Mouse (Mus musculus) hindbrain, embryonic 10.5 days (tissue): ENCODE results near the gene Fmnl2. TPM values are rescaled to one million over a fixed set of nuclear protein-coding genes. Genes with fewer than 3 reads are reported as not detected.

Experiments
- DNase-seq: peaks from one replicate; pipeline ENCODE4 v3.0.0-alpha.2; 2017; ENCODE audit warnings: low spot score
- H3K27ac ChIP-seq: fragments of 300-500 bp; sonication (generic); 2 replicates; pipeline ENCODE4 v1.5.1; 2016; ENCODE audit warnings: mild to moderate bottlenecking, moderate library complexity
- H3K27me3 ChIP-seq: fragments of 300-500 bp; sonication (generic); 2 replicates; pipeline ENCODE4 v1.6.1; 2016; ENCODE audit warnings: mild to moderate bottlenecking; ENCODE audit not compliant: poor library complexity, insufficient read depth, severe bottlenecking
- H3K36me3 ChIP-seq: fragments of 300-500 bp; sonication (generic); 2 replicates; pipeline ENCODE4 v1.6.1; 2016; ENCODE audit warnings: mild to moderate bottlenecking, moderate library complexity
- H3K4me1 ChIP-seq: fragments of 300-500 bp; sonication (generic); replicated peaks from 2 replicates; pipeline ENCODE4 v1.6.1; 2016; ENCODE audit warnings: mild to moderate bottlenecking
- H3K4me3 ChIP-seq: fragments of 300-500 bp; sonication (generic); 2 replicates; pipeline ENCODE4 v1.5.1; 2016; ENCODE audit warnings: mild to moderate bottlenecking, moderate library complexity
- H3K9me3 ChIP-seq: fragments of 300-500 bp; sonication (generic); 2 replicates; pipeline ENCODE4 v1.6.1; 2016; ENCODE audit warnings: mild to moderate bottlenecking, moderate library complexity
- WGBS: fragments of 180-500 bp; shearing (Covaris S2); methylation state at CpG from one replicate; pipeline ENCODE4 v1.1.7; 2016; 5-methylcytosine and 5-hydroxymethylcytosine counted together
- polyA plus RNA-seq: library from polyadenylated mRNA; unstranded; fragments of >200 nt; fragmentation: Nextera tagmentation; extraction: Ambion mirVana; gene quantifications from 2 replicates; pipeline ENCODE4 v1.2.1, GENCODE M21; 2016

The Fmnl2 gene
- polyA plus RNA-seq, 1 experiment from 2014 or later, result 5.7 TPM

DNA sequence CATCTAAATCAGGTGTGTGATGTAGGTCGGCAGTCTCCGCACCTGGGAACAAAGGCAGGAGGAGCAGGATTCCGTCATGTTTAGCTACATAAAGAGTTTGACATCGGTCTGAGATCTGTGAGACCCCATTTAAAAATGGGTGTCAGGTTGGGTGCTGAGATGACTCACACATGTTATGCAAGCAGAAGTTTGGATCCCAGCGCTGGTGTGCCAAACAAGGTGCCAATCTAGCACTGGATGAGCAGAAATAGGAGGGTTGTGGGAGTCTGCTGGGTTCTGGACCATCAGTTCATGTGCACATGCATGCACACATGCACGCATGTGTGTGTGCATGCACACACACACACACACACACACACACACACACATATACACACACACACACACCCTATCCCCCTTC is 129.4 kb downstream of the Fmnl2 start:
- Histone ChIP-seq H3K27ac (no peak overlapping the region), H3K27me3 (no peaks in the 10 kb centered on the region), H3K4me1 (peaks cover 22% of the 10 kb centered on the region), H3K9me3 (no peaks in the 10 kb centered on the region), H3K4me3 (no peak overlapping the region), H3K36me3 (no peaks in the 10 kb centered on the region)
- no peak for DNase-seq
- 94% methylated on average over 6 of the region's 6 CpGs for WGBS

DNA sequence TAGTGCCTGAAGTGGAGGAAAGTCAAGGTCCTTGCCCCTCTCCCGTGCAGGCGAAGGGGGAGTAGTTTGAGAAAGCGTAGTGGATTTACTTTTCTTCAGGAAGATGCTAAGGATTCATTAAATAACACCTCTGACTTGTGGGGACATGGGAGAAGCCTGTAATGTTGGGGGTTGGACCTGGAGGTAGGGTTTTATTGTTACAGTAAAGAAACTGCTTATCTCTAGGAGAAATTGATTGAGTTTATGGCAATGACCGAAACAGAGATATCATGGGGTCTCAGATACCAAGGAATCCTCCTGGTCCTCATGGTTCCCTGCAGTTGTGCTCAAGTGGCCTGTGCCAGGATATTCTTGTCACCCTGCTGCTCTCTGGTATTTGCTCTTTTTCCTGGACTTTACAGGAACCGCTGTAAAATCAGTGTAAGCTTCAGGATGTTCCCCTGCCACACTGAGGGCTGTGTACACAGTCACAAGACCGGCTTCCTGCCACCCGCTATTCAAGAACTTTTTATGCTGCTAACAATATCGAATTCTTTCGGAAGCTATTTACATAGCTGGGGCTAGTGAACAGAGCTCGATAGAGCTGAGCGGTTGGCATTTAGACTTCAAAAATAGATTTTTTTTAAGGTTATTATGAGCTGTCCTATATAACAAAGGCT is 130.1 kb downstream of the Fmnl2 start:
- Histone ChIP-seq H3K36me3 (no peaks in the 10 kb centered on the region), H3K4me3 (no peak overlapping the region), H3K27ac (peak overlapping the region; percentile 9; the same call in 1 of the 2 replicates), H3K27me3 (no peaks in the 10 kb centered on the region), H3K9me3 (no peaks in the 10 kb centered on the region), H3K4me1 (peaks cover 22% of the 10 kb centered on the region)
- WGBS, result 75% methylated on average over 11 of the region's 11 CpGs
- no peak for DNase-seq

DNA sequence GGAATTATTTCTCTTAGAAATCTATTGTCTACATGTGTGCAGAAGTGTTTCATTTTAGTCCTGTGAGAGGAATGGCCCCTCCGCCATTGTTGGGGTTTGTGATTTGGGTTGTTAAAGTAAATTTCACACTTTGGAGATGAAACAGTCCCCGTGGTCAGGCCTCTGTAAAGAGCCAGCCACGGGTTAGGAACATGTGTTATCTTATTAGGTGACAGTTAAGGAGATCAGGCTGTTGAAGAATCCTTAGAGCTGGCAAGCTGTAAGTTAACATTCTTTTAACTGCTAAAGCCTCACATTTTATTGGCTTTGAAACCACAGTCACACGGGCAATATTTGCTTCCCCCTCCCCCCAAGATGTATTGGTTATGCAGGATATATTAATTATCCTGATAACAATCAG is 131.7 kb downstream of the Fmnl2 start:
- WGBS, result 82% methylated on average over 4 of the region's 4 CpGs
- Histone ChIP-seq H3K9me3 (no peaks in the 10 kb centered on the region), H3K27me3 (no peaks in the 10 kb centered on the region), H3K27ac (no peak overlapping the region), H3K4me1 (peaks cover 22% of the 10 kb centered on the region), H3K4me3 (no peak overlapping the region), H3K36me3 (no peaks in the 10 kb centered on the region)
- DNase-seq, result no peak

DNA sequence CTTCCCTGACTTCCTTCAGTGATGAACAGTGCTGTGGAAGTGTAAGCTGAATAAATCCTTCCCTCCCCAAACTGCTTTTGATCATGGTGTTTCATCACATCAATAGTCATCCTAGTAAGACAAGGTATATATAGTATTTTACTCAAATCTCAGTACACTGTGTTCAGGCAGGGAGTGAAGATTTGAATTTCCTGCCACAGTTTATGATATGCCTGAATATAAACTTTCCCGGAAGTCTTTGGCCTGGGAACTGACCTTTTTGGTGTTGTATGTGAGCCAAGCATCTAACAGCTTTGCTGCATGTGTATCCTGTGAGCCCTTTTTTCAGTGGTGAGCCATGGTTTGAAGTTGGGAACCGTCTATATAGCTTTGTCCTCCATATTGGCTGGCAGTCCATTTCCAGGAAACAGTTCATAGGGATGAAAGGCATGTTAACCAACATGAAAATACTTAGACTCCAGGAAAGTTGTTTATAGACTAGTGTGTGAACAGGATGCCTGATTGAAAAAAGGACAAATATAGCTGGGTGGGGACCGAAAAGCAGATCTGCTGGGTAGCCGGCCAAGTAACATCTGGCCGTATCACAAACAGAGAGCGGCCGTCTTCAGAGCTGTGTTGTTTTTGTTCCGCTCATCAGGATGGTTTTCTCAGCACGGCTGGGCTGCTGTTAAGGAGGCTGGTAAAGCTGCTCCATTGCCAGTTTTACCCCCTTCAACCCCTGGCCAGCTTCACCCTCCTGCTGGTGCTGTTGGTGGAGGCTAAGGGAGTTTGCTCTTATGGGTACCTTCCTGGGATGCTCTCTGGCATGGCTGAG is 133.4 kb downstream of the Fmnl2 start:
- 68% methylated on average over 9 of the region's 9 CpGs for WGBS

DNA sequence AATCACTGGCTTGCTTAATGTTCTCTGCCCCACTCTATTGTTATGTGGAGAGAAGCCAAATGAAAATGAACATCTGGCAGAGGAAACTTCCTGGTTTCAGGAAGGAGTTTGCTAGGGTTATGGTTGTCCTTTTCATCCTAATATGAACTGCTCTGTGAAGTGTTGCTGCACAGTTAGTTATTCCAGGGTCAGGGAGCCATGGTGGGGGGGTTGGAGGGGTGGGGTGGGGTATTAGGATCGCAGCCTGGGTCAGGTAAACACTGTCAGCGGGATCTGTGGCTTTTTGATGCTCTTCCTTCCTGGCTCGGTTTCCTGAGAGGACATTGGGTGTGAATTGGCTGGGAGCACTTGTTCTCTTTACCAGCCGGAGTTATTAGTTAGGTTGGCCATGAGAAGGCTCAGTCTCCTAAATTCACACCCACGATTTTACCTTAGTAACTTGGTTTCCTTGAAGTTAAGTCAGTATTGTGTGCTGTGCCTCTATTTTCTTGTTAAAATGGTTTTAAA is 134.1 kb downstream of the Fmnl2 start:
- WGBS, result 74% methylated on average over 5 of the region's 5 CpGs
- H3K27ac ChIP-seq, result 0 out of 2 replicates have a peak overlapping the region, but pooled peaks have one; percentile 26

More for the DNA sequence above, 133.4 kb downstream of the Fmnl2 start:
- Histone ChIP-seq H3K27me3 (no peaks in the 10 kb centered on the region), H3K4me3 (no peak overlapping the region), H3K36me3 (no peaks in the 10 kb centered on the region), H3K4me1 (peaks cover 13% of the 10 kb centered on the region), H3K27ac (0 out of 2 replicates have a peak overlapping the region, but pooled peaks have one; percentile 26), H3K9me3 (no peaks in the 10 kb centered on the region)
- DNase-seq, result no peak

DNA sequence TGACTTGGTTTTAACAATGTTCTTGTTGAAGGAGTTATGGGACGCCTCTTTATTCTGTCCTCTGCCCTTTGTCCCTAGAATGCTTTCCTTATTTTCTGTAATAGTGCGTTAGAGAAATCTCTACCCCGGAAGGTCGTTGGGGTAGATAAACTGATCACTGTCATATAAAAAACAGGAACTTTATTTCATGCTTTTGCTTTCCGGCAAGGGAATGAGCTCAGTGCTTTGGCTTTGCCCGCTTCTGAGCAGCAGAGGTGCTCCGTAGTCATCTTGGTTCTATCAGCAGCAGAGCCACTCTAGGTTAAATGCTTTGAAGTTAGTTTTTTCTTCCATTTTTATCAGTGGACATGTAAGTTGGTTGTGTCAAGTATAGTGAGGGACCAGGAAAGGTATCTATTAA is 135.6 kb downstream of the Fmnl2 start:
- Histone ChIP-seq H3K9me3 (no peaks in the 10 kb centered on the region), H3K36me3 (no peaks in the 10 kb centered on the region), H3K27ac (no peak overlapping the region), H3K4me1 (0 out of 2 replicates have a peak, but pooled peaks cover 4% of the 10 kb centered on the region), H3K4me3 (no peak overlapping the region), H3K27me3 (no peaks in the 10 kb centered on the region)
- no peak for DNase-seq
- WGBS, result 92% methylated on average over 7 of the region's 7 CpGs

More for the DNA sequence above, 134.1 kb downstream of the Fmnl2 start:
- DNase-seq, result no peak
- H3K36me3 ChIP-seq, result no peaks in the 10 kb centered on the region
- no peaks in the 10 kb centered on the region for H3K27me3 ChIP-seq
- no peak overlapping the region for H3K4me3 ChIP-seq
- H3K9me3 ChIP-seq, result no peaks in the 10 kb centered on the region
- peaks cover 11% of the 10 kb centered on the region for H3K4me1 ChIP-seq

DNA sequence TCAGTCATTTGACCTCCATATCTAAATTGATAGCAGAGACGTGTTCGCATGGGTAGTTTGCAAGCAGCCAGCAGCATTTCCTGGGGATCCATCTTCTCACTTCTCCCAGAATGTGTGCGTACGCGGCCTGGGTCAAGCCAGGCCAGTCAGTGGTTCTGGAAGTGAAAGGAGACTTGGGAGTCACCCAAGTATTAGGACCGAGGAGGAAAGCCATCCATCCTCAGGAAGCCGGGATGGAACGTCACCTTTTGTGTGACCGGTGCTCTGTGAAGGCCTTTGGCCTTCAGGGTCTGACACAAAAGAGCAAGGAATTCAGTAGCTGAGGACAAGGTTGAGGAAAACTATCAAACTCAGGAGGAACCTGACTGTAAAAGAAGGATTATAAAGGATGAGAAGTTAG is 136.9 kb downstream of the Fmnl2 start:
- DNase-seq, result no peak
- H3K9me3 ChIP-seq, result no peaks in the 10 kb centered on the region
- no peak overlapping the region for H3K4me3 ChIP-seq
- H3K4me1 ChIP-seq, result 0 out of 2 replicates have a peak, but pooled peaks cover 8% of the 10 kb centered on the region
- H3K36me3 ChIP-seq, result no peaks in the 10 kb centered on the region
- WGBS, result 88% methylated on average over 9 of the region's 9 CpGs
- H3K27me3 ChIP-seq, result no peaks in the 10 kb centered on the region
- H3K27ac ChIP-seq, result no peak overlapping the region

DNA sequence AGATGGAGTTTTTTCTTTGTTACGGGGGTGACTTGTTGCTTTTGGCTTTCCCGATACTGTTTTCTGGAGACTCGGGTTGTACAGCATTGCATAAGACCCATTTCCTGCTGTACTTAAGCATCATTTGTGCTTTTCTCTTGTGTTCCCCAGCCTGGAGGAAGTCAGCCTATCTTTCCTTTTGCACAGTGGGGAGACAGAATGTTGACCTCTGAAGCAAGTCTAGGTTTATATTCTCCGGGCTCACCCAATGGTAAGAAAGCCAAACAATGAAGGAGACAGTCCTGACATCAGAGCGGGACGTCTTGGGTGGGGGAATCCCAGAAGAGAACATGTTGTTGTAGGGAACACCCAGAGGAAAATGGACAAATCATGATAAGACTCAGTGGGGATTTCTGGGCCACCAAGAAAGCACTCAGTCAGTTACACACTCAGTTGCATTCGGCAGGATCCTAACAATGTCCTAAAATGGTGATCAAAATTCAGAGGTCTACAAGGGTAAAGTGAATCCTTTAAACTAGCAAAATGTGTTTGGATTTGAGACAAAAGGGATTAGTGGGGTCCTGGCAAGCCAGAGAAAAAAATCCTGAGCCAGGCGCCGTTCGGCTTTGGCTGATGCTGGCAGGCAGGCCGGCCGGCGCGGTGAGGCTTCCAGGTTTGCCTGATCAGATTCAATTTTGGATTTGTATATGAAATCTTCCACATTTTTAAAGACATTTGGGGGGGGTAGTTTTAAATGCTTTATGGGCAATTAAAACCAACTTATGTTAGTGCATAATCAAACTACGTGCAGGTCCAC is 140.5 kb downstream of the Fmnl2 start:
- no peak for DNase-seq
- Histone ChIP-seq H3K27ac (no peak overlapping the region), H3K36me3 (no peaks in the 10 kb centered on the region)

DNA sequence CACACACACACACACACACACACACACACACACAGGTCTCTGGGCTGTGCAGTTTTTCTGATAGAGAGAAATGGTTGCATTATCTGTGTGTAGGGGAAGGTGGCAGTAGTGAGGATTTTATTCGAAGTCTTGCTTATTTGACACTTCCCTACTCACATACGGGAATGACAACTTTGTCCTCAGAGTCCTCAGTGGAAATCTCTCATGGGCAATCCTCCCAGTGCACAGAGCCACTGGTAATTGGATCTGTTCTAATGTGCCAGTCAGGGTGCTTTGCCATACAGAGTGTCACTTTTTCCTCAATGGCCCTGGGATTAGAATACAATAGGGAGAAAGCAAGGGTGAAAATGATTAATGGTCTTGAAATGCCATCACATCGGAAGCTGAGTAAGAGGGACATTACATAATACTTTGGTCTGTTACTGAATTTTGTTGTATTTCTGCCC is 141.9 kb downstream of the Fmnl2 start:
- H3K27ac ChIP-seq, result no peak overlapping the region
- H3K36me3 ChIP-seq, result no peaks in the 10 kb centered on the region
- no peaks in the 10 kb centered on the region for H3K27me3 ChIP-seq
- H3K9me3 ChIP-seq, result no peaks in the 10 kb centered on the region
- DNase-seq, result no peak
- H3K4me1 ChIP-seq, result 0 out of 2 replicates have a peak, but pooled peaks cover 4% of the 10 kb centered on the region
- WGBS, result 59% methylated on average over 3 of the region's 3 CpGs
- H3K4me3 ChIP-seq, result no peak overlapping the region

More for the DNA sequence above, 140.5 kb downstream of the Fmnl2 start:
- Histone ChIP-seq H3K9me3 (no peaks in the 10 kb centered on the region), H3K4me1 (0 out of 2 replicates have a peak, but pooled peaks cover 4% of the 10 kb centered on the region), H3K4me3 (no peak overlapping the region), H3K27me3 (no peaks in the 10 kb centered on the region)
- WGBS, result 81% methylated on average over 15 of the region's 15 CpGs

DNA sequence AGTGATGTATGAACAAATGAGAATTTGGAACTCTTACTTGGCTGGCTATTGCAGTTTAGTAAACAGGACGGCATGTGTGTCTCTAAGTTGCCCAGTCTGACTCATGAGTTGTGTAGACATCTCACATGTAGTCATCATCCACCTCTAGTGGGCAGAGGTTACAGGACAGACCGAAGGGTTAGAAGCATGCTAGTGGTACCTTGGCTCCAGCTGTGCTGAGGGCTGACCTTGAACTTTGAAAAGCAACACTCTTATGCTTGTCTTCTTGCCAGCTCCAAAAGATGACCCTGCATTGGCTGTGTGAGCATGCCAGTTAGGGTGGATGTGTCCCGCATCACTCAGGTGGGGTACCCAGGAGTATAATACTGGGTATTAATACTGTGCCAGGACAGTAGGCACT is 142.8 kb downstream of the Fmnl2 start:
- WGBS, result 95% methylated on average over 3 of the region's 3 CpGs
- no peak for DNase-seq
- no peaks in the 10 kb centered on the region for H3K27me3 ChIP-seq

DNA sequence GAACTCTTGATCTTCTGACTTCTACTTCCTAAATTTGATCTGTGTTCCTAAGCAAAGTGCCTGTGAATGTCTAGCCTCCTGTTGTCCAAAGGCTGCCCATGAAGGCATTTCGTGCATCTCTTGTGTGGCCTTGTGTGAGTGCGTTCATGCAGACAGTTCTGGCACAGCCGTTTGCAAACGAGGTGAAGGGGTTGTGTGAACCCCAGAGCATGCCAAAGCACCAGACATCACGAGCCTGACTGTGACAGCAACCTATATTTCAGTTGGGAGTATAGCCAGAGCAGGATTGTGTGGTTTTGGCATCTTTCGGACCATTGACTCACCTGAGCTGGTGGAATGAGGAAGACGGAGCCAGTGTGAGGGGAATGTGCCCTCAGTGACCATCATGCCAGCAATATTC is 148.5 kb downstream of the Fmnl2 start:
- no peak for DNase-seq
- Histone ChIP-seq H3K27me3 (no peaks in the 10 kb centered on the region), H3K4me3 (no peak overlapping the region), H3K4me1 (peaks cover 31% of the 10 kb centered on the region), H3K9me3 (no peaks in the 10 kb centered on the region), H3K27ac (no peak overlapping the region), H3K36me3 (no peaks in the 10 kb centered on the region)
- WGBS, result 77% methylated on average over 7 of the region's 7 CpGs

More for the DNA sequence above, 142.8 kb downstream of the Fmnl2 start:
- H3K4me1 ChIP-seq, result peaks cover 10% of the 10 kb centered on the region; the same call in 1 of the 2 replicates
- no peaks in the 10 kb centered on the region for H3K36me3 ChIP-seq
- H3K4me3 ChIP-seq, result no peak overlapping the region
- no peaks in the 10 kb centered on the region for H3K9me3 ChIP-seq
- no peak overlapping the region for H3K27ac ChIP-seq

DNA sequence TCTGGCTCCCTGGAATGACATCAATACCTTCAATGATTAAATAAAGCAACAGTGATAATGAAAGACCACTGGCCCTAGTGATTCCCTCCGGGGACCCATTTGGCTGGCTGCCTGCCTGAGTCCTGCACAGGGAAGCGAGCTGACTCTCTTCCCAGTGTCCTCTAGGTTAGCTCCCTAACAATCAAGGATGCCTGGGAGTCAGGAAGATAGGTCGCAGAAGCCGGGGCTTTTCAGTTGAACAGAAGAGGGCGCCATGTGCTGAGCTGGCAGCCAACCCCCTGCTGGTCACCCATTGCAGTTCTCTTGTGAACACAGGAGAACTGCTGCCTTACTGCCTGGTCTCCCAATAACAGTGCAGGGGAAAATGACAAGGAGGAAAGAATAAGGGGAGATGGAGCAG is 149.5 kb downstream of the Fmnl2 start:
- no peaks in the 10 kb centered on the region for H3K27me3 ChIP-seq
- H3K4me3 ChIP-seq, result no peak overlapping the region
- no peaks in the 10 kb centered on the region for H3K9me3 ChIP-seq
- peak; percentile 68 for DNase-seq
- peaks cover 37% of the 10 kb centered on the region for H3K4me1 ChIP-seq
- no peaks in the 10 kb centered on the region for H3K36me3 ChIP-seq
- 18% methylated on average over 5 of the region's 5 CpGs for WGBS
- no peak overlapping the region for H3K27ac ChIP-seq
